In the genomic region with DNA sequence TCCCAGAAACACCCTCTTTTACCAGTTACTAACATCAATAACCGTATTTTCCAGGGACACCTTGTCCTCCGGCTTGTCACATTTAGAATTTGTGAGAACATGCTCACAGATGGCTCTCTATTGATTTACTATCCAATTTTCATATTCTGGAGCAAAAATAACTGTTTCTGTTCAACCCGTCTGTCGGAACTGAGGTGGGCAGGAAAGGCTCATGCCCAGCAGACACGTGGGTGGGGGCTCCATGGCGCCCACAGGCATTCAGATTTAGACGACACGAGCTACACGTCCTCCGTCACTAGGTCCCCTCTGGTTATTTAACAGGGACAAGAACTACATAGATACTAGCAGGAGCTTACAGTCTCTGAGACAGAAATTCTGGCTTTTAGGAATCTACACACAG, we compare ENCODE assay signal across 19 mouse cellular contexts.
A peak's percentile ranks its signal among the peaks of the same experiment; 100 is the strongest.
DNase-seq lines count a peak whose midpoint lies in the region; ATAC-seq and TF ChIP-seq lines count a peak whose summit lies in the region.
"Had no signal": no experiment of that assay in that cellular context is flagged by ENCODE, and none has a peak within 500 bp of the region (broad histone marks: within the 10 kb centered on the region; RNA-seq: fewer than 3 reads in every experiment).

No protein-coding gene starts in this region.

- no peaks in the 10 kb centered on the region for H3K36me3 ChIP-seq in forebrain, postnatal 0 days (ENCODE audit: insufficient read depth)
- no peaks in the 10 kb centered on the region for H3K36me3 ChIP-seq in forebrain, embryonic 16.5 days (ENCODE audit: control insufficient read depth, insufficient read depth)
- H3K36me3 ChIP-seq in intestine, embryonic 15.5 days: no peaks in the 10 kb centered on the region
- H3K36me3 ChIP-seq: embryonic facial prominence, embryonic 13.5 days; forebrain, embryonic 10.5 days; midbrain, embryonic 15.5 days had no signal

- no peak overlapping the region for H3K4me3 ChIP-seq in forebrain, postnatal 0 days (ENCODE audit: low read depth, low read length)
- no peak overlapping the region for H3K4me3 ChIP-seq in forebrain, embryonic 16.5 days (replicated peaks; ENCODE audit: low read length)
- no peak overlapping the region for H3K4me3 ChIP-seq in intestine, embryonic 15.5 days (replicated peaks)
- H3K4me3 ChIP-seq: embryonic facial prominence, embryonic 13.5 days; forebrain, embryonic 10.5 days; midbrain, embryonic 15.5 days had no signal

- no peak overlapping the region for H3K4me2 ChIP-seq in forebrain, postnatal 0 days (ENCODE audit: low read depth)
- H3K4me2 ChIP-seq in forebrain, embryonic 16.5 days (ENCODE audit: low read length): no peak overlapping the region
- no peak overlapping the region for H3K4me2 ChIP-seq in intestine, embryonic 15.5 days (replicated peaks)
- H3K4me2 ChIP-seq: embryonic facial prominence, embryonic 13.5 days; heart, embryonic 11.5 days; midbrain, embryonic 15.5 days had no signal

- intact Hi-C loops in left cerebral cortex, postnatal 14 days (cut with DNase I): no loop called here

- WGBS in forebrain, postnatal 0 days: 61% methylated on average over 10 of the region's 10 CpGs
- WGBS in forebrain, embryonic 16.5 days: 73% methylated on average over 10 of the region's 10 CpGs
- WGBS in intestine, embryonic 15.5 days: 89% methylated on average over 10 of the region's 10 CpGs

- TF ChIP-seq CTCF in forebrain, postnatal 0 days (IDR thresholded peaks at IDR 0.05; ENCODE audit: low read depth): no peak

- peak; percentile 62 for DNase-seq in forebrain, postnatal 0 days
- DNase-seq in layer of hippocampus, adult 9-10 months (ENCODE audit: low spot score): peak; percentile 73
- DNase-seq in left cerebral cortex, postnatal 14 days (ENCODE audit: low spot score in 2 of 2): peak; percentile 78 to 87
- no peak for DNase-seq in c-Kit-positive CD71-positive TER-119-positive erythroid progenitor cells, embryonic 14.5 days (ENCODE audit: low spot score)
- DNase-seq in kidney, postnatal 14 days: no peak
- DNase-seq in T-cell, adult 2 months (ENCODE audit: low spot score): no peak
- DNase-seq: adrenal gland, postnatal 25 days; cerebellum, postnatal 36 days; gastrocnemius, postnatal 10 days; heart, postnatal 4 days; liver, postnatal 0 days; thymus, adult 18-20 months had no signal

- H3K9ac ChIP-seq in forebrain, postnatal 0 days: no peak overlapping the region
- H3K9ac ChIP-seq in forebrain, embryonic 16.5 days (replicated peaks; ENCODE audit: low read depth, low read length): no peak overlapping the region
- H3K9ac ChIP-seq in intestine, embryonic 15.5 days: no peak overlapping the region
- H3K9ac ChIP-seq: embryonic facial prominence, embryonic 13.5 days; liver, postnatal 0 days; midbrain, embryonic 15.5 days had no signal

- no peaks in the 10 kb centered on the region for H3K9me3 ChIP-seq in forebrain, postnatal 0 days (ENCODE audit: low read length)
- H3K9me3 ChIP-seq in forebrain, embryonic 16.5 days (ENCODE audit: control insufficient read depth, low read length): no peaks in the 10 kb centered on the region
- no peaks in the 10 kb centered on the region for H3K9me3 ChIP-seq in intestine, embryonic 15.5 days
- H3K9me3 ChIP-seq: embryonic facial prominence, embryonic 13.5 days; forebrain, embryonic 10.5 days; midbrain, embryonic 15.5 days had no signal

- no peak overlapping the region; the same call in 1 of the 2 replicates for H3K27ac ChIP-seq in forebrain, postnatal 0 days (ENCODE audit: low read depth, low read length)
- no peak overlapping the region for H3K27ac ChIP-seq in forebrain, embryonic 16.5 days (ENCODE audit: low read length)
- H3K27ac ChIP-seq in intestine, embryonic 15.5 days: no peak overlapping the region
- H3K27ac ChIP-seq: embryonic facial prominence, embryonic 13.5 days; forebrain, embryonic 10.5 days; kidney, postnatal 0 days; midbrain, embryonic 15.5 days had no signal

- no peaks in the 10 kb centered on the region; the same call in 1 of the 2 replicates for H3K4me1 ChIP-seq in forebrain, postnatal 0 days (ENCODE audit: insufficient read depth)
- H3K4me1 ChIP-seq in forebrain, embryonic 16.5 days (replicated peaks; ENCODE audit: control insufficient read depth, insufficient read depth, low read length): peaks cover 13% of the 10 kb centered on the region
- peaks cover 9% of the 10 kb centered on the region; the same call in 1 of the 2 replicates for H3K4me1 ChIP-seq in intestine, embryonic 15.5 days (replicated peaks)

- peak; percentile 40 for ATAC-seq in forebrain, postnatal 0 days
- ATAC-seq in forebrain, embryonic 16.5 days: no peak
- ATAC-seq in intestine, embryonic 15.5 days: no peak
- ATAC-seq: liver, postnatal 0 days; midbrain, embryonic 15.5 days had no signal

- H3K27me3 ChIP-seq in forebrain, postnatal 0 days (ENCODE audit: insufficient read depth, low read length): no peaks in the 10 kb centered on the region
- H3K27me3 ChIP-seq in forebrain, embryonic 16.5 days (replicated peaks; ENCODE audit: control insufficient read depth, insufficient read depth, low read length): no peaks in the 10 kb centered on the region
- no peaks in the 10 kb centered on the region for H3K27me3 ChIP-seq in intestine, embryonic 15.5 days (replicated peaks)
- H3K27me3 ChIP-seq: embryonic facial prominence, embryonic 13.5 days; midbrain, embryonic 15.5 days had no signal

Comparison
In these comparisons a context has a peak if more than half of its experiments do, and no peak if none do; other contexts are left out.
1. DNase-seq: peak in forebrain, postnatal 0 days (single experiment), layer of hippocampus, adult 9-10 months (single experiment) and left cerebral cortex, postnatal 14 days (2 of 2); none in c-Kit-positive CD71-positive TER-119-positive erythroid progenitor cells, embryonic 14.5 days (single experiment), kidney, postnatal 14 days (single experiment) and T-cell, adult 2 months (single experiment).